Mouse (Mus musculus) C2C12 (cell line): ENCODE measurements at regions not wholly inside any gene's neighbourhood (a gene's known extent, or its start where the extent isn't known, plus 50 kb on each side); places are given as distances from the start of the nearest gene placed in this dataset.

Experiments
- H3K27me3 ChIP-seq: one replicate; pipeline ENCODE4 v1.6.1; 2011; ENCODE audit not compliant: control insufficient read depth, insufficient read depth, insufficient read length
- H3K36me3 ChIP-seq: one replicate; pipeline ENCODE4 v1.6.1; 2011; ENCODE audit not compliant: control insufficient read depth, insufficient read depth
- H3K4me3 ChIP-seq: one replicate; pipeline ENCODE4 v1.5.1; 2011; ENCODE audit warnings: mild to moderate bottlenecking, control low read depth; ENCODE audit not compliant: poor library complexity, insufficient read depth, severe bottlenecking
- H3K79me2 ChIP-seq: one replicate; pipeline ENCODE4 v1.6.1; 2011; ENCODE audit not compliant: control insufficient read depth, insufficient read depth
- H3K79me3 ChIP-seq: one replicate; pipeline ENCODE4 v1.6.1; 2011; ENCODE audit warnings: low read depth, control low read depth
- H3ac ChIP-seq: one replicate; pipeline ENCODE3; 2011; ENCODE audit warnings: low read depth; ENCODE audit not compliant: control insufficient read depth, insufficient read length
- CEBPB ChIP-seq: IDR thresholded peaks from one replicate; pipeline ENCODE4 v1.6.1; 2011; ENCODE audit warnings: low read depth, mild to moderate bottlenecking, control low read depth, moderate library complexity
- CTCF ChIP-seq: IDR thresholded peaks from one replicate; pipeline ENCODE4 v1.5.1; 2011; ENCODE audit not compliant: control insufficient read depth, insufficient read depth, insufficient read length
- FOSL1 ChIP-seq: IDR thresholded peaks from one replicate; pipeline ENCODE4 v1.8.0; 2011; ENCODE audit warnings: mild to moderate bottlenecking, low read length; ENCODE audit not compliant: poor library complexity, insufficient read depth, severe bottlenecking
- MAX ChIP-seq: IDR thresholded peaks from one replicate; pipeline ENCODE4 v1.6.1; 2011; ENCODE audit warnings: mild to moderate bottlenecking, control low read depth
- MYOD1 ChIP-seq: IDR thresholded peaks from one replicate; pipeline ENCODE4 v1.6.1; 2011; ENCODE audit warnings: low read depth; ENCODE audit not compliant: control insufficient read depth, insufficient read length
- MYOG ChIP-seq: IDR thresholded peaks from one replicate; pipeline ENCODE4 v1.6.1; 2011; ENCODE audit not compliant: control insufficient read depth, insufficient read length; ENCODE audit errors: extremely low read depth
- USF1 ChIP-seq: IDR thresholded peaks from one replicate; pipeline ENCODE4 v1.6.1; 2011; ENCODE audit warnings: low read depth, mild to moderate bottlenecking, control low read depth, moderate library complexity

GRCm38 (mm10) chr1:137833535-137833934 is 342.0 kb downstream of the Ptprc start:
- no peaks in the 10 kb centered on the region for H3K79me2 ChIP-seq
- TF ChIP-seq FOSL1: no peak
- no peak for TF ChIP-seq CTCF
- TF ChIP-seq CEBPB: no peak
- TF ChIP-seq MAX: no peak
- no peak for TF ChIP-seq MYOG
- no peak for TF ChIP-seq USF1
- TF ChIP-seq MYOD1: no peak
- H3K4me3 ChIP-seq: no peak overlapping the region
- H3ac ChIP-seq: no peak overlapping the region
- H3K27me3 ChIP-seq: no peaks in the 10 kb centered on the region
- no peaks in the 10 kb centered on the region for H3K79me3 ChIP-seq
- H3K36me3 ChIP-seq: no peaks in the 10 kb centered on the region

- Histone ChIP-seq H3ac (no peak overlapping the region), H3K27me3 (no peaks in the 10 kb centered on the region), H3K79me3 (no peaks in the 10 kb centered on the region), H3K79me2 (no peaks in the 10 kb centered on the region), H3K4me3 (no peak overlapping the region), H3K36me3 (no peaks in the 10 kb centered on the region)
- TF ChIP-seq MYOG (no peak), MAX (no peak), CTCF (no peak), CEBPB (no peak), MYOD1 (no peak), USF1 (no peak), FOSL1 (no peak)
Measured at GRCm38 (mm10) chr1:137831284-137831683, 344.2 kb downstream of the Ptprc start.

GRCm38 (mm10) chr1:137827379-137827778 is 348.1 kb downstream of the Ptprc start:
- Histone ChIP-seq H3K79me2 (no peaks in the 10 kb centered on the region), H3K79me3 (no peaks in the 10 kb centered on the region), H3K36me3 (no peaks in the 10 kb centered on the region), H3ac (no peak overlapping the region), H3K27me3 (no peaks in the 10 kb centered on the region), H3K4me3 (no peak overlapping the region)
- TF ChIP-seq FOSL1 (no peak), CEBPB (no peak), CTCF (no peak), USF1 (no peak), MYOD1 (no peak), MAX (no peak), MYOG (no peak)

- Histone ChIP-seq H3ac (no peak overlapping the region), H3K79me3 (no peaks in the 10 kb centered on the region), H3K27me3 (no peaks in the 10 kb centered on the region), H3K79me2 (no peaks in the 10 kb centered on the region), H3K36me3 (no peaks in the 10 kb centered on the region), H3K4me3 (no peak overlapping the region)
- TF ChIP-seq MAX: no peak
- no peak for TF ChIP-seq FOSL1
- TF ChIP-seq CEBPB: no peak
- TF ChIP-seq USF1: no peak
- TF ChIP-seq MYOG: no peak
- no peak for TF ChIP-seq MYOD1
- TF ChIP-seq CTCF: no peak
Measured at GRCm38 (mm10) chr1:137815401-137815888, 360.1 kb downstream of the Ptprc start.

GRCm38 (mm10) chr1:137814556-137814955 is 361.0 kb downstream of the Ptprc start:
- H3K27me3 ChIP-seq: no peaks in the 10 kb centered on the region
- no peaks in the 10 kb centered on the region for H3K79me3 ChIP-seq
- H3ac ChIP-seq: no peak overlapping the region
- no peaks in the 10 kb centered on the region for H3K79me2 ChIP-seq
- TF ChIP-seq CTCF (no peak), MAX (no peak), MYOG (no peak), USF1 (no peak), CEBPB (no peak), FOSL1 (no peak), MYOD1 (no peak)
- H3K4me3 ChIP-seq: no peak overlapping the region
- no peaks in the 10 kb centered on the region for H3K36me3 ChIP-seq

GRCm38 (mm10) chr1:137813716-137814115 is 361.8 kb downstream of the Ptprc start:
- Histone ChIP-seq H3ac (no peak overlapping the region), H3K36me3 (no peaks in the 10 kb centered on the region), H3K79me3 (no peaks in the 10 kb centered on the region), H3K27me3 (no peaks in the 10 kb centered on the region), H3K4me3 (no peak overlapping the region), H3K79me2 (no peaks in the 10 kb centered on the region)
- TF ChIP-seq CEBPB: no peak
- TF ChIP-seq USF1: no peak
- no peak for TF ChIP-seq MYOD1
- no peak for TF ChIP-seq MAX
- no peak for TF ChIP-seq CTCF
- no peak for TF ChIP-seq MYOG
- TF ChIP-seq FOSL1: no peak
